In genomic region chr7:127661833-127662232, GRCm38 (mm10) we compare ENCODE assay signal across 1 mouse cellular context.
TF ChIP-seq lines count a peak whose summit lies in the region.

No protein-coding gene starts in this region.

TF ChIP-seq in MEL, 35 proteins besides CTCF, POLR2A, EP300 and RAD21 (continued from another document):
- TF ChIP-seq JUND (IDR thresholded peaks at IDR 0.05; ENCODE audit: low read depth, low read length): no peak
- TF ChIP-seq NELFE (IDR thresholded peaks at IDR 0.05; ENCODE audit: low read depth, low read length): peak; percentile 72
- peak; percentile 73 for TF ChIP-seq MYC (IDR thresholded peaks at IDR 0.05; ENCODE audit: low read depth, low read length)
- TF ChIP-seq ZNF384 (IDR thresholded peaks at IDR 0.05; ENCODE audit: low read depth, low read length): peak; percentile 67; the same call in 1 of the 2 replicates
- TF ChIP-seq HCFC1 (IDR thresholded peaks at IDR 0.05; ENCODE audit: low read depth, low read length): peak; percentile 73
- no peak for TF ChIP-seq GABPA (IDR thresholded peaks at IDR 0.05; ENCODE audit: low read depth, low read length)
- peak; percentile 55; the same call in 1 of the 2 replicates for TF ChIP-seq TBP (IDR thresholded peaks at IDR 0.05; ENCODE audit: low read depth, low read length)
- peak; percentile 79 for TF ChIP-seq ZMIZ1 (IDR thresholded peaks at IDR 0.05; ENCODE audit: low read depth, low read length)
- TF ChIP-seq MXI1 (IDR thresholded peaks at IDR 0.05; ENCODE audit: low read depth, low read length): peak; percentile 63; the same call in 1 of the 2 replicates
- 0 out of 2 replicates have a peak, but pooled peaks have one; percentile 35 for TF ChIP-seq MAZ (IDR thresholded peaks at IDR 0.05; ENCODE audit: low read depth, low read length)
- TF ChIP-seq SIN3A (IDR thresholded peaks at IDR 0.05; ENCODE audit: low read length): peak; percentile 34; the same call in 1 of the 2 replicates
- no peak for TF ChIP-seq ZKSCAN1 (IDR thresholded peaks at IDR 0.05; ENCODE audit: low read depth, low read length)
